Mouse (Mus musculus): ENCODE measurements around the gene Ivd. TPM values are rescaled to one million over a fixed set of nuclear protein-coding genes. Genes with fewer than 3 reads are reported as not detected.

Ivd gene
- polyA plus RNA-seq, 1 experiment from 2014 or later, result 47.0 TPM

GRCm38 (mm10) chr2:118903333-118903741 is 41.6 kb downstream of the Ivd start:
- peaks cover 51% of the 10 kb centered on the region for H3K4me1 ChIP-seq (ENCODE audit: insufficient read depth)
- H3K9me3 ChIP-seq (ENCODE audit: low read length), result no peaks in the 10 kb centered on the region
- peak overlapping the region; percentile 100 for H3K4me2 ChIP-seq (ENCODE audit: low read depth, low read length)
- TF ChIP-seq EP300 (IDR thresholded peaks at IDR 0.05; ENCODE audit: low read depth) (no peak), CTCF (IDR thresholded peaks at IDR 0.05; ENCODE audit: low read depth) (no peak)
- ATAC-seq, result no peak
- peak overlapping the region; percentile 89; the same call in 1 of the 2 replicates for H3K9ac ChIP-seq (replicated peaks)
- H3K27me3 ChIP-seq (ENCODE audit: insufficient read depth, low read length), result peaks cover 22% of the 10 kb centered on the region
- H3K27ac ChIP-seq (ENCODE audit: low read depth), result peak overlapping the region; percentile 94; the same call in 1 of the 2 replicates
- WGBS (ENCODE audit: insufficient replicate concordance), result 29% methylated on average over 10 of the region's 10 CpGs
- no peaks in the 10 kb centered on the region for H3K36me3 ChIP-seq (replicated peaks; ENCODE audit: insufficient read depth, low read length)
- no peak for DNase-seq
- peak overlapping the region; percentile 95 for H3K4me3 ChIP-seq (ENCODE audit: low read depth, low read length)

- no peaks in the 10 kb centered on the region for H3K9me3 ChIP-seq (ENCODE audit: low read length)
- TF ChIP-seq EP300 (IDR thresholded peaks at IDR 0.05; ENCODE audit: low read depth), result no peak
- TF ChIP-seq CTCF (IDR thresholded peaks at IDR 0.05; ENCODE audit: low read depth), result no peak
- no peak overlapping the region for H3K4me2 ChIP-seq (ENCODE audit: low read depth, low read length)
- H3K9ac ChIP-seq (replicated peaks), result no peak overlapping the region
- peaks cover 4% of the 10 kb centered on the region for H3K27me3 ChIP-seq (ENCODE audit: insufficient read depth, low read length)
- H3K27ac ChIP-seq (ENCODE audit: low read depth), result no peak overlapping the region
- DNase-seq, result no peak
- no peak for ATAC-seq
- peaks cover 54% of the 10 kb centered on the region for H3K4me1 ChIP-seq (ENCODE audit: insufficient read depth)
- 67% methylated on average over 7 of the region's 7 CpGs for WGBS (ENCODE audit: insufficient replicate concordance)
- no peak overlapping the region for H3K4me3 ChIP-seq (ENCODE audit: low read depth, low read length)
- H3K36me3 ChIP-seq (replicated peaks; ENCODE audit: insufficient read depth, low read length), result no peaks in the 10 kb centered on the region
Measured at GRCm38 (mm10) chr2:118905433-118906117, 43.8 kb downstream of the Ivd start.

GRCm38 (mm10) chr2:118906118-118906492 is 44.4 kb downstream of the Ivd start:
- ATAC-seq (no peak), DNase-seq (no peak)
- Histone ChIP-seq H3K9me3 (ENCODE audit: low read length) (no peaks in the 10 kb centered on the region), H3K36me3 (replicated peaks; ENCODE audit: insufficient read depth, low read length) (no peaks in the 10 kb centered on the region), H3K4me3 (ENCODE audit: low read depth, low read length) (no peak overlapping the region), H3K4me1 (ENCODE audit: insufficient read depth) (peaks cover 54% of the 10 kb centered on the region), H3K4me2 (ENCODE audit: low read depth, low read length) (no peak overlapping the region), H3K27me3 (ENCODE audit: insufficient read depth, low read length) (no peaks in the 10 kb centered on the region), H3K27ac (ENCODE audit: low read depth) (no peak overlapping the region), H3K9ac (replicated peaks) (no peak overlapping the region)
- TF ChIP-seq EP300 (IDR thresholded peaks at IDR 0.05; ENCODE audit: low read depth) (no peak), CTCF (IDR thresholded peaks at IDR 0.05; ENCODE audit: low read depth) (no peak)
- WGBS (ENCODE audit: insufficient replicate concordance), result 88% methylated on average over 5 of the region's 5 CpGs

GRCm38 (mm10) chr2:118907781-118908180 is 46.0 kb downstream of the Ivd start:
- TF ChIP-seq EP300 (IDR thresholded peaks at IDR 0.05; ENCODE audit: low read depth) (no peak), CTCF (IDR thresholded peaks at IDR 0.05; ENCODE audit: low read depth) (no peak)
- WGBS (ENCODE audit: insufficient replicate concordance), result 77% methylated on average over 3 of the region's 3 CpGs
- H3K9me3 ChIP-seq (ENCODE audit: low read length), result no peaks in the 10 kb centered on the region
- H3K4me2 ChIP-seq (ENCODE audit: low read depth, low read length), result no peak overlapping the region
- H3K9ac ChIP-seq (replicated peaks), result no peak overlapping the region
- ATAC-seq (no peak), DNase-seq (no peak)
- H3K4me1 ChIP-seq (ENCODE audit: insufficient read depth), result peaks cover 49% of the 10 kb centered on the region
- no peaks in the 10 kb centered on the region for H3K27me3 ChIP-seq (ENCODE audit: insufficient read depth, low read length)
- H3K36me3 ChIP-seq (replicated peaks; ENCODE audit: insufficient read depth, low read length), result no peaks in the 10 kb centered on the region
- H3K4me3 ChIP-seq (ENCODE audit: low read depth, low read length), result no peak overlapping the region
- no peak overlapping the region for H3K27ac ChIP-seq (ENCODE audit: low read depth)

- H3K36me3 ChIP-seq (replicated peaks; ENCODE audit: insufficient read depth, low read length), result no peaks in the 10 kb centered on the region
- ATAC-seq, result no peak
- WGBS (ENCODE audit: insufficient replicate concordance), result 84% methylated on average over 1 of the region's 1 CpGs
Measured at GRCm38 (mm10) chr2:118909151-118909550, 47.4 kb downstream of the Ivd start.

GRCm38 (mm10) chr2:118910605-118911278 is 49.0 kb downstream of the Ivd start:
- H3K4me2 ChIP-seq (ENCODE audit: low read depth, low read length), result no peak overlapping the region
- no peak for TF ChIP-seq CTCF (IDR thresholded peaks at IDR 0.05; ENCODE audit: low read depth)
- TF ChIP-seq EP300 (IDR thresholded peaks at IDR 0.05; ENCODE audit: low read depth), result no peak
- ATAC-seq (no peak), DNase-seq (no peak)
- peaks cover 37% of the 10 kb centered on the region for H3K4me1 ChIP-seq (ENCODE audit: insufficient read depth)
- no peaks in the 10 kb centered on the region for H3K27me3 ChIP-seq (ENCODE audit: insufficient read depth, low read length)
- no peaks in the 10 kb centered on the region for H3K36me3 ChIP-seq (replicated peaks; ENCODE audit: insufficient read depth, low read length)
- H3K9me3 ChIP-seq (ENCODE audit: low read length), result no peaks in the 10 kb centered on the region
- WGBS (ENCODE audit: insufficient replicate concordance), result 68% methylated on average over 7 of the region's 7 CpGs
- no peak overlapping the region for H3K4me3 ChIP-seq (ENCODE audit: low read depth, low read length)
- H3K27ac ChIP-seq (ENCODE audit: low read depth), result no peak overlapping the region
- no peak overlapping the region for H3K9ac ChIP-seq (replicated peaks)

More at GRCm38 (mm10) chr2:118909151-118909550, 47.4 kb downstream of the Ivd start:
- H3K27ac ChIP-seq (ENCODE audit: low read depth), result no peak overlapping the region
- DNase-seq, result no peak
- TF ChIP-seq EP300 (IDR thresholded peaks at IDR 0.05; ENCODE audit: low read depth) (no peak), CTCF (IDR thresholded peaks at IDR 0.05; ENCODE audit: low read depth) (no peak)
- no peaks in the 10 kb centered on the region for H3K9me3 ChIP-seq (ENCODE audit: low read length)
- H3K9ac ChIP-seq (replicated peaks), result no peak overlapping the region
- H3K4me1 ChIP-seq (ENCODE audit: insufficient read depth), result peaks cover 45% of the 10 kb centered on the region
- no peaks in the 10 kb centered on the region for H3K27me3 ChIP-seq (ENCODE audit: insufficient read depth, low read length)
- no peak overlapping the region for H3K4me3 ChIP-seq (ENCODE audit: low read depth, low read length)
- H3K4me2 ChIP-seq (ENCODE audit: low read depth, low read length), result no peak overlapping the region

All from liver, postnatal 0 days (tissue).